Mouse (Mus musculus) liver, embryonic 12.5 days (tissue): Measurements from ENCODE around the gene Rpl23. TPM values are rescaled to one million over a fixed set of nuclear protein-coding genes. Genes with fewer than 3 reads are reported as not detected.

Source experiments
- ATAC-seq: fragments of 200-750 bp; cut with Nextera tagmentation; 2 replicates; pipeline ENCODE4 v1.8.0; 2017; ENCODE audit warnings: moderate number of reproducible peaks, mild to moderate bottlenecking, moderate library complexity
- H3K27ac ChIP-seq: fragments of 300-500 bp; sonication (generic); 2 replicates; pipeline ENCODE4 v1.5.1; 2016; ENCODE audit warnings: mild to moderate bottlenecking
- H3K27me3 ChIP-seq: fragments of 300-500 bp; sonication (generic); replicated peaks from 2 replicates; pipeline ENCODE4 v1.6.1; 2016; ENCODE audit warnings: mild to moderate bottlenecking, moderate library complexity
- H3K36me3 ChIP-seq: fragments of 300-500 bp; sonication (generic); 2 replicates; pipeline ENCODE4 v1.6.1; 2016; ENCODE audit warnings: mild to moderate bottlenecking, moderate library complexity
- H3K4me1 ChIP-seq: fragments of 300-500 bp; sonication (generic); 2 replicates; pipeline ENCODE4 v1.6.1; 2016
- H3K4me2 ChIP-seq: fragments of 300-500 bp; sonication (generic); 2 replicates; pipeline ENCODE4 v1.6.1; 2016; ENCODE audit warnings: mild to moderate bottlenecking, moderate library complexity
- H3K4me3 ChIP-seq: fragments of 300-500 bp; sonication (generic); 2 replicates; pipeline ENCODE4 v1.5.1; 2016; ENCODE audit warnings: mild to moderate bottlenecking, moderate library complexity
- H3K9ac ChIP-seq: fragments of 300-500 bp; sonication (generic); 2 replicates; pipeline ENCODE4 v1.6.1; 2016; ENCODE audit warnings: mild to moderate bottlenecking, moderate library complexity
- H3K9me3 ChIP-seq: fragments of 300-500 bp; sonication (generic); replicated peaks from 2 replicates; pipeline ENCODE4 v1.6.1; 2016; ENCODE audit warnings: mild to moderate bottlenecking, moderate library complexity
- WGBS: fragments of 180-500 bp; shearing (Covaris S2); methylation state at CpG from one replicate; pipeline ENCODE4 v1.1.7; 2016; ENCODE audit not compliant: insufficient replicate concordance; 5-methylcytosine and 5-hydroxymethylcytosine counted together
- microRNA-seq: library from miRNA; unstranded; fragments of <30 nt; microRNA quantifications from one replicate; pipeline ENCODE4, GENCODE M21; 2017
- polyA plus RNA-seq: library from polyadenylated mRNA; unstranded; fragments of >200 nt; fragmentation: Nextera tagmentation; extraction: Ambion mirVana; gene quantifications from 2 replicates; pipeline ENCODE4 v1.2.1, GENCODE M21; 2016

The Rpl23 gene
- polyA plus RNA-seq, 1 experiment from 2014 or later = 473 TPM

GRCm38 (mm10) chr11:97728730-97729129 is 53.5 kb downstream of the Rpl23 start:
- no peak overlapping the region for H3K27ac ChIP-seq
- ATAC-seq = no peak
- H3K36me3 ChIP-seq = peaks cover 84% of the 10 kb centered on the region
- no peak overlapping the region for H3K4me3 ChIP-seq
- no peaks in the 10 kb centered on the region for H3K27me3 ChIP-seq
- WGBS = 62% methylated on average over 7 of the region's 7 CpGs
- no peak overlapping the region for H3K9ac ChIP-seq
- peak overlapping the region; percentile 23 for H3K4me2 ChIP-seq
- H3K9me3 ChIP-seq = no peaks in the 10 kb centered on the region
- peaks cover 16% of the 10 kb centered on the region for H3K4me1 ChIP-seq

- H3K4me3 ChIP-seq = no peak overlapping the region
- H3K4me1 ChIP-seq = peaks cover 13% of the 10 kb centered on the region; the same call in 1 of the 2 replicates
- peaks cover 88% of the 10 kb centered on the region for H3K36me3 ChIP-seq
- no peak overlapping the region for H3K9ac ChIP-seq
- H3K27me3 ChIP-seq = no peaks in the 10 kb centered on the region
- no peak for ATAC-seq
- H3K27ac ChIP-seq = no peak overlapping the region
- peak overlapping the region; percentile 23 for H3K4me2 ChIP-seq
- 55% methylated on average over 7 of the region's 7 CpGs for WGBS
- no peaks in the 10 kb centered on the region for H3K9me3 ChIP-seq
These were observed 53.9 kb downstream of the Rpl23 start for GRCm38 (mm10) chr11:97728311-97728710.

Small RNA genes within 50 kb of the gene (microRNA-seq; reads per million reads assigned to microRNA genes)
- gene Mir8102 = not detected

Other genes with a start within 250 kb of the Rpl23 start
- gene Srcin1, start 206.3 kb downstream of the Rpl23 start, polyA plus RNA-seq = 0.01 and 0.10 TPM in 2 replicates
- gene Epop, start 152.7 kb downstream of the Rpl23 start, polyA plus RNA-seq = 3.6 and 4.1 TPM in 2 replicates
- 0.32 and 0.33 TPM in 2 replicates for gene Mllt6, start 119.0 kb downstream of the Rpl23 start, polyA plus RNA-seq
- 12.6 and 14.7 TPM in 2 replicates for gene Cisd3, start 96.6 kb downstream of the Rpl23 start, polyA plus RNA-seq
- gene Pcgf2, start 81.9 kb downstream of the Rpl23 start, polyA plus RNA-seq = 5.0 and 5.1 TPM in 2 replicates
- gene Psmb3, start 79.0 kb downstream of the Rpl23 start, polyA plus RNA-seq = 364 and 370 TPM in 2 replicates
- gene Pip4k2b, start 37.7 kb downstream of the Rpl23 start, polyA plus RNA-seq = 0.92 and 1.1 TPM in 2 replicates
- 10.7 and 10.9 TPM in 2 replicates for gene Cwc25, start 15.9 kb downstream of the Rpl23 start, polyA plus RNA-seq
- not detected in 2 replicates for gene 1700001P01Rik, start 6.5 kb downstream of the Rpl23 start, polyA plus RNA-seq
- 36.9 and 37.6 TPM in 2 replicates for gene Lasp1, start 16.6 kb upstream of the Rpl23 start, polyA plus RNA-seq
- gene B230217C12Rik, start 58.3 kb upstream of the Rpl23 start, polyA plus RNA-seq = 1.1 and 1.3 TPM in 2 replicates
- 0.36 and 0.51 TPM in 2 replicates for gene Fbxo47, start 101.7 kb upstream of the Rpl23 start, polyA plus RNA-seq
- 0.33 and 0.38 TPM in 2 replicates for gene Plxdc1, start 204.0 kb upstream of the Rpl23 start, polyA plus RNA-seq
- gene Arl5c, start 213.7 kb upstream of the Rpl23 start, polyA plus RNA-seq = 15.6 and 17.1 TPM in 2 replicates
- 0.95 and 1.0 TPM in 2 replicates for gene Cacnb1, start 240.6 kb upstream of the Rpl23 start, polyA plus RNA-seq
- gene Rpl19, start 244.3 kb upstream of the Rpl23 start, polyA plus RNA-seq = 869 and 913 TPM in 2 replicates